Mouse (Mus musculus) midbrain, embryonic 15.5 days (tissue): ENCODE results near the gene Rgs6. TPM values are rescaled to one million over a fixed set of nuclear protein-coding genes. Genes with fewer than 3 reads are reported as not detected.
A peak's percentile ranks its signal among the peaks of the same experiment; 100 is the strongest.

Source experiments
- ATAC-seq: fragments of 200-750 bp; cut with Nextera tagmentation; replicated peaks from 2 replicates; pipeline ENCODE4 v1.8.0; 2017; ENCODE audit warnings: moderate TSS enrichment
- H3K27ac ChIP-seq: fragments of 300-500 bp; sonication (generic); 2 replicates; pipeline ENCODE4 v1.5.1; 2015; ENCODE audit warnings: mild to moderate bottlenecking, inconsistent platforms
- H3K27me3 ChIP-seq: fragments of 300-500 bp; sonication (generic); replicated peaks from 2 replicates; pipeline ENCODE4 v1.6.1; 2015; ENCODE audit warnings: inconsistent platforms
- H3K36me3 ChIP-seq: fragments of 300-500 bp; sonication (generic); replicated peaks from 2 replicates; pipeline ENCODE4 v1.6.1; 2015; ENCODE audit warnings: inconsistent platforms
- H3K4me1 ChIP-seq: fragments of 300-500 bp; sonication (generic); 2 replicates; pipeline ENCODE4 v1.6.1; 2015; ENCODE audit warnings: inconsistent platforms
- H3K4me2 ChIP-seq: fragments of 300-500 bp; sonication (generic); 2 replicates; pipeline ENCODE4 v1.6.1; 2015; ENCODE audit warnings: inconsistent platforms, mild to moderate bottlenecking, moderate library complexity
- H3K4me3 ChIP-seq: fragments of 300-500 bp; sonication (generic); 2 replicates; pipeline ENCODE4 v1.5.1; 2015; ENCODE audit warnings: mild to moderate bottlenecking, inconsistent platforms
- H3K9ac ChIP-seq: fragments of 300-500 bp; sonication (generic); 2 replicates; pipeline ENCODE4 v1.6.1; 2015; ENCODE audit warnings: mild to moderate bottlenecking, inconsistent platforms
- H3K9me3 ChIP-seq: fragments of 300-500 bp; sonication (generic); 2 replicates; pipeline ENCODE4 v1.6.1; 2016; ENCODE audit warnings: inconsistent platforms
- WGBS: fragments of 180-500 bp; shearing (Covaris S2); methylation state at CpG from one replicate; pipeline ENCODE4 v1.1.7; 2015; ENCODE audit warnings: mixed read lengths; 5-methylcytosine and 5-hydroxymethylcytosine counted together
- polyA plus RNA-seq: library from polyadenylated mRNA; unstranded; fragments of >200 nt; fragmentation: Nextera tagmentation; extraction: Ambion mirVana; gene quantifications from 2 replicates; pipeline ENCODE4 v1.2.1, GENCODE M21; 2015

The Rgs6 gene
- polyA plus RNA-seq, 1 experiment from 2014 or later, result 15.5 TPM

- no peaks in the 10 kb centered on the region for H3K36me3 ChIP-seq
- no peak overlapping the region for H3K4me3 ChIP-seq
- H3K9ac ChIP-seq, result no peak overlapping the region
- no peaks in the 10 kb centered on the region for H3K27me3 ChIP-seq
- WGBS, result 74% methylated on average over 7 of the region's 7 CpGs
- H3K4me1 ChIP-seq, result peaks cover 30% of the 10 kb centered on the region
- H3K4me2 ChIP-seq, result no peak overlapping the region
- H3K27ac ChIP-seq, result peak overlapping the region; percentile 81
- no peaks in the 10 kb centered on the region for H3K9me3 ChIP-seq
- ATAC-seq, result no peak
Measured at GRCm38 (mm10) chr12:83038779-83039178, 450.7 kb downstream of the Rgs6 start.

- Histone ChIP-seq H3K36me3 (no peaks in the 10 kb centered on the region), H3K4me1 (peaks cover 40% of the 10 kb centered on the region), H3K4me2 (no peak overlapping the region), H3K9ac (no peak overlapping the region), H3K27ac (no peak overlapping the region), H3K9me3 (no peaks in the 10 kb centered on the region), H3K4me3 (no peak overlapping the region), H3K27me3 (no peaks in the 10 kb centered on the region)
- WGBS, result 63% methylated on average over 3 of the region's 3 CpGs
- ATAC-seq, result no peak
Measured at GRCm38 (mm10) chr12:83039859-83040258, 451.8 kb downstream of the Rgs6 start.

GRCm38 (mm10) chr12:83043980-83044620, 456.0 kb downstream of the Rgs6 start:
- Histone ChIP-seq H3K4me3 (no peak overlapping the region), H3K9ac (0 out of 2 replicates have a peak overlapping the region, but pooled peaks have one; percentile 7), H3K4me2 (peak overlapping the region; percentile 44; the same call in 1 of the 2 replicates), H3K36me3 (no peaks in the 10 kb centered on the region), H3K9me3 (no peaks in the 10 kb centered on the region), H3K27me3 (no peaks in the 10 kb centered on the region), H3K4me1 (peaks cover 34% of the 10 kb centered on the region), H3K27ac (peak overlapping the region; percentile 84)
- WGBS, result 37% methylated on average over 6 of the region's 6 CpGs
- peak; percentile 61 for ATAC-seq

- WGBS, result 11% methylated on average over 4 of the region's 4 CpGs
- H3K36me3 ChIP-seq, result no peaks in the 10 kb centered on the region
- H3K27ac ChIP-seq, result peak overlapping the region; percentile 84
- no peaks in the 10 kb centered on the region for H3K27me3 ChIP-seq
- H3K4me2 ChIP-seq, result peak overlapping the region; percentile 44
- H3K4me3 ChIP-seq, result 0 out of 2 replicates have a peak overlapping the region, but pooled peaks have one; percentile 4
- ATAC-seq, result peak; percentile 78
- no peaks in the 10 kb centered on the region for H3K9me3 ChIP-seq
- peaks cover 30% of the 10 kb centered on the region for H3K4me1 ChIP-seq
- 0 out of 2 replicates have a peak overlapping the region, but pooled peaks have one; percentile 7 for H3K9ac ChIP-seq
Measured at GRCm38 (mm10) chr12:83044621-83044990, 456.5 kb downstream of the Rgs6 start.

- H3K4me3 ChIP-seq, result 0 out of 2 replicates have a peak overlapping the region, but pooled peaks have one; percentile 4
Measured at GRCm38 (mm10) chr12:83045001-83045531, 457.0 kb downstream of the Rgs6 start.

GRCm38 (mm10) chr12:83046734-83047133, 458.6 kb downstream of the Rgs6 start:
- 96% methylated on average over 9 of the region's 9 CpGs for WGBS
- no peak overlapping the region for H3K9ac ChIP-seq
- no peak for ATAC-seq

More at GRCm38 (mm10) chr12:83045001-83045531, 457.0 kb downstream of the Rgs6 start:
- whole genome bisulfite sequencing, result 12% methylated on average over 12 of the region's 12 CpGs
- no peaks in the 10 kb centered on the region for H3K36me3 ChIP-seq
- H3K9me3 ChIP-seq, result no peaks in the 10 kb centered on the region
- H3K9ac ChIP-seq, result no peak overlapping the region
- peak; percentile 37 for ATAC-seq
- peaks cover 26% of the 10 kb centered on the region for H3K4me1 ChIP-seq
- peak overlapping the region; percentile 84 for H3K27ac ChIP-seq
- peak overlapping the region; percentile 44 for H3K4me2 ChIP-seq
- H3K27me3 ChIP-seq, result no peaks in the 10 kb centered on the region

GRCm38 (mm10) chr12:83047710-83048109, 459.6 kb downstream of the Rgs6 start:
- H3K9ac ChIP-seq, result no peak overlapping the region
- 61% methylated on average over 7 of the region's 7 CpGs for WGBS
- H3K9me3 ChIP-seq, result no peaks in the 10 kb centered on the region
- H3K4me3 ChIP-seq, result no peak overlapping the region
- H3K27ac ChIP-seq, result no peak overlapping the region
- H3K27me3 ChIP-seq, result no peaks in the 10 kb centered on the region
- no peaks in the 10 kb centered on the region for H3K36me3 ChIP-seq
- no peak overlapping the region for H3K4me2 ChIP-seq
- ATAC-seq, result no peak
- peaks cover 26% of the 10 kb centered on the region for H3K4me1 ChIP-seq

More at GRCm38 (mm10) chr12:83046734-83047133, 458.6 kb downstream of the Rgs6 start:
- no peak overlapping the region for H3K4me3 ChIP-seq
- no peak overlapping the region for H3K27ac ChIP-seq
- H3K27me3 ChIP-seq, result no peaks in the 10 kb centered on the region
- no peaks in the 10 kb centered on the region for H3K36me3 ChIP-seq
- H3K4me2 ChIP-seq, result no peak overlapping the region
- no peaks in the 10 kb centered on the region for H3K9me3 ChIP-seq
- peaks cover 26% of the 10 kb centered on the region for H3K4me1 ChIP-seq

GRCm38 (mm10) chr12:83050514-83050913, 462.4 kb downstream of the Rgs6 start:
- Histone ChIP-seq H3K36me3 (no peaks in the 10 kb centered on the region), H3K4me2 (no peak overlapping the region), H3K9ac (no peak overlapping the region), H3K9me3 (no peaks in the 10 kb centered on the region), H3K27ac (no peak overlapping the region), H3K4me1 (peaks cover 4% of the 10 kb centered on the region), H3K27me3 (no peaks in the 10 kb centered on the region), H3K4me3 (no peak overlapping the region)
- ATAC-seq, result no peak
- 91% methylated on average over 8 of the region's 8 CpGs for WGBS

- Histone ChIP-seq H3K4me1 (no peaks in the 10 kb centered on the region), H3K27ac (no peak overlapping the region), H3K27me3 (no peaks in the 10 kb centered on the region), H3K9me3 (no peaks in the 10 kb centered on the region), H3K36me3 (no peaks in the 10 kb centered on the region), H3K9ac (no peak overlapping the region), H3K4me2 (no peak overlapping the region), H3K4me3 (no peak overlapping the region)
- ATAC-seq, result no peak
- 78% methylated on average over 4 of the region's 4 CpGs for WGBS
Measured at GRCm38 (mm10) chr12:83052391-83052790, 464.3 kb downstream of the Rgs6 start.

- Histone ChIP-seq H3K36me3 (no peaks in the 10 kb centered on the region), H3K27me3 (no peaks in the 10 kb centered on the region), H3K4me2 (no peak overlapping the region), H3K9ac (no peak overlapping the region), H3K9me3 (no peaks in the 10 kb centered on the region), H3K27ac (no peak overlapping the region), H3K4me3 (no peak overlapping the region), H3K4me1 (no peaks in the 10 kb centered on the region)
- WGBS, result 85% methylated on average over 5 of the region's 5 CpGs
- no peak for ATAC-seq
Measured at GRCm38 (mm10) chr12:83055690-83056089, 467.6 kb downstream of the Rgs6 start.

- Histone ChIP-seq H3K9ac (no peak overlapping the region), H3K36me3 (no peaks in the 10 kb centered on the region), H3K27me3 (no peaks in the 10 kb centered on the region), H3K4me3 (no peak overlapping the region), H3K4me2 (no peak overlapping the region), H3K4me1 (no peaks in the 10 kb centered on the region), H3K9me3 (no peaks in the 10 kb centered on the region), H3K27ac (no peak overlapping the region)
- WGBS, result 75% methylated on average over 6 of the region's 6 CpGs
- ATAC-seq, result no peak
Measured at GRCm38 (mm10) chr12:83066426-83066825, 478.3 kb downstream of the Rgs6 start.

- no peak for ATAC-seq
- Histone ChIP-seq H3K4me1 (peaks cover 18% of the 10 kb centered on the region), H3K4me3 (no peak overlapping the region), H3K27me3 (no peaks in the 10 kb centered on the region), H3K27ac (no peak overlapping the region; the same call in 1 of the 2 replicates), H3K36me3 (no peaks in the 10 kb centered on the region), H3K4me2 (no peak overlapping the region), H3K9ac (no peak overlapping the region), H3K9me3 (no peaks in the 10 kb centered on the region)
- WGBS, result 81% methylated on average over 5 of the region's 5 CpGs
Measured at GRCm38 (mm10) chr12:83070848-83071247, 482.8 kb downstream of the Rgs6 start.
